Mouse (Mus musculus) thymus, postnatal 14 days (tissue): Measurements from ENCODE around the gene Klrb1b.
"Not testable (repeated sequence)": the region's sequence is repeated elsewhere in the genome, so short reads cannot be mapped to it uniquely, and the experiment has no call there.

Experiments
- DNase-seq: peaks from one replicate; pipeline ENCODE4 v3.0.0; 2021

Gene Klrb1b

GRCm38 (mm10) chr6:128799144-128799895 is 26.8 kb downstream of the Klrb1b start:
- DNase-seq, result peak; percentile 83

DNA sequence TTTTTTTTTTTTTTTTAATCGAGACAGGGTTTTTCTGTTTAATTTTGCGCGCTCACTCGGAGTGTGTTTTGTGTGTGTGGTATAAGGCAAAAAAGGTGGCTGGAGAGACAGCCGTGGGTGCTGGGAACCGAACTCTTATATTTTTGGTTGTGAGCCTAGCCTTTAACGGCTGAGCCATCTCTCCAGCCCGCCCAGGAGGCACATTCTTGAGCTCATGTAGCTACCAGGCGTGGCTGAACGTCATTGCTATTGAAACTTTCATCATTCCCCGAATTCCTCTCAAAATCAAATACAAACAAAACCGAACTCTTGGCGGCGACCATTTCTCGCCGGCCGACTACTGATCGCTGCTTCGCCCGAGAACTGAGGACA is 27.4 kb downstream of the Klrb1b start:
- peak; percentile 73 for DNase-seq

DNA sequence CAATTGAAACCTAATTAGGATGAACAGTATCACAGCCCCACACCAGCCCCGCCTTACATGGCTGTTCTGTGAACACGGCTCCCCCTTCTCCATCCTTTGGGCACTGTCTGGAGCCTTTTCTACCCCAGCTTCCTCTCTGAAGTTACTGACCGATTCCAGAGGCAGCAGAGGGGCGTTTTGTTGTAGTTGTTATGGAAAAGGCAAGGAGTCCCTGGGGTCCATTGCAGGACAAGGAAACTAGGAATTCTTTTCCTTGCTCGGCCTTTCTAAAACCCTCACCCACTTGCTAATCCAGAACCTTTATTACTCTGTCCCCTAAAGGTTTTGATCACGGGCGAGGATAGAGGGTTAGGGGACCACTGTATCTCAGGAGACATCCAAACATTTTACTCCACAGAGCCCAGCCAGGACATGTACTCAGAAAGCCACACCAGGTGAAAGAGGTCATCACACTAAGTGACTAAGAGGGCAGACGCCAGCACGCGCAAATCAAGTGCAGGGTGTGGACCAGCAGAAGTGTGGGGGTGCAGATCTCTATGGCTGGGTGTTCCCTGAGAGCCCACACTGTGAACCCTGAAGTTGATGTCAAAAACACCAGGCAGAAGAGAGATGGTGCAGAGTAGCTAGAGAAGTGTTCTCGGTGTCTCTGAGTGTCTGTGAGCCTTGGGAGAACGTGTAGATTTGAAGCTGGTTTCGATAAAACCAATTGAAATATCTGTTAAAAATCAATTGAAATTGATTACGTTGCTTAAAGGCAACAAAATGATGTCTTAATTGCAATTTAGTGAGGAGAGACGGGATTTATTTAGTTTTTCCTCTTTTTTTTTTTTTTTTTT is 28.0 kb downstream of the Klrb1b start:
- DNase-seq, result peak; percentile 40

DNA sequence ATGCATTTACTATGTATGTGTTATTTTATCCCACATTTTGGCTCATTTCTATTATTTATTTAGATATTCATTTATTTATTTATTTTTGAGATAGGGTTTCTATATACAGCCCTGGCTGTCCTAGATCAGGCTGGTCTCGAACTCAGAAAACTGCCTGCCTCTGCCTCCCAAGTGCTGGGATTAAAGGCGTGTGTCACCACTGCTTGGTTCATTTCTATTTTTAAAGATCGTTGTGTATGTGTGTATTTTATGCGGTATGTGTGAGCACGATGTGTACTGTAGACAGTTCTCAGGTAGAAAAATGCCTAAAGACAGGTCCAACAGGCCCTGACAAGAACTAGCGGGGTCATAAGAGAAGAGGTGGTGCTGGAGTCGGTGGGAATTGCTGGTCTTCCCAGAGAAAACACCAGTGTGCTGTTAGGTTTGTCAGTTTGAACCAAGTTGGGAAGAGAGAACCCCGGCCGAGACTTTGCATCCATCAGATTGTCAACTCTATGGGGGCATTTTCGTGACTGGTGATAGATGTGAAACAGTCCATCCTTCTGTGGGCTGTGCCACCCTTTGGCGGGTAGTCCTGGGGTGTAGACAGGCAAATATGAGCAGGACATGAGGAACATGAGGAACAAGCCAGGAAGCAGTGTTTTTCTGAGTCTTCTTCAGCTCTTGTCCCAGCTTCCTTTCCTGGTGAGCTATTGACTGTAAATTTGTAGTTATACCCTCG is 28.8 kb downstream of the Klrb1b start:
- peak; percentile 15 for DNase-seq

DNA sequence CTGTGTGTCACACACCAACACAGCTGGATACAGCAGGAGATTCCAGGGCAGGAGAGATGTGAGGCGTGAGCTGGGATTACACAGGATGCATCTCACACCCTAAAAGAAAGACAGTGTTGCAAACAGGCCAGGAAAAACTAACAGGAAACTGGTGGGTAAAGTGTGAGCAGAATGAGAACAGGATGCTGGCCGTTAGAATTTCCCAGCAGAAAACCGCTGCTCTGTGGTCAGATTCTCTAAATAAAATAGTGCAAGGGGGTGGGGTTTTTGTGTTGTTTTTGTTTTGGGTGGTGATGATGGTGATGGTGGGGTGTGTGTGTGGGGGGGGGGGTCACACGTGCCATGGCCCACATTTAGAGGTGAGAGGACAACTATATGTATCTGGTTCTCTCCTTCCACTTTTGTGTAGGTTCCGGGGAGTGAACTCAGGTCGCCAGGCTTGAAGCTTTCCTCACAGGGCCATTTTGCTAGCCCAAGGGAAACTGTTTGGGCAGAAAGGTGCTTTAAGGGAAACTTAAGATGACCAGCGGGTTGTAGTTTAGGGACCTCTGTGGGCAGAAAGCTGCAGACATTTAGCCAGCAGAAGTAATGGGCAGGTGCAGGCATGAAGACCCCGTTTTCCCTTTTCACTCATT is 29.7 kb downstream of the Klrb1b start:
- DNase-seq, result peak; percentile 59

DNA sequence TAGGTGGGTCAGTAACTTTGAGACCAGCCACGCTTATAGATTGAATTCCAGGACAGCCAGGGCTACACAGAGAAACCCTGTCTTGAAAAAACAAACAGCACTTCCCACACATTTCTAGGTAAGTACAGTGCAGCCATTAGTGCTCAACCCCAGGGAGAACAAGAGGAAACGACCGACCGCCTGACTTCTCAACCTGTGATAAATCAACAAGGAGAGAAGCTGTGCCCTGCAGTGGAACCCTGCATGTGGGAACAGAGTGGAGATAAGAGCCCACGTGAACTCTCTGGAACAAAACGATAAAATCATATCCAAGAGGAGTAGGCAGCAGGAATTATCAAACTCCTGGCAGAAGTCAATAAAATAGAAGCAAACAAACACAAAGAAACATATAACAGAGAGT is 32.4 kb downstream of the Klrb1b start:
- DNase-seq, result no peak

DNA sequence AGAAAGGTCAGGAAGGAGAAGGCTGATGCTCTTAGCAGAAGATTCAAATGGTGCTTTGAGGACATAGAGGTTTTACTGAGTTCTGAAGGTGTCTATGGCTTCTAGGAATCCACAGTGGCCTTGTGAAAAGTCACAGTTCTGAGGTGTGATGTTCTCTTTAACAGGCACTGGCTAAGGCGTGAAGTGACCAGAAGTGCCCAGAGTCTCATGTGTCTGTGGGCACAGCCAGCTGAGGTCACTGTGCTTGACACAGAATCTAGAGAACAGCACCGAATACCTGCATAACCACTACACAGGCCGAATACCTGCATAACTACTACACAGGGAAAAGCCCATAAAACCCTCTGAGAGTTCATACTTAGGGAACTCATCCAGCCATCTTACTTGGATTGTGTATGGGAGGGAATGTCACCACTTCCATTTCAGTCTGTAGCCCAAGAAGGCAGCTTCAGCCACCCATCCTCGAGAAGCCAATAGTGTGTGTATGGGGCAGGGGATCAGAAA is 35.6 kb downstream of the Klrb1b start:
- DNase-seq, result not testable (repeated sequence)

- no peak for DNase-seq
These were observed 37.0 kb downstream of the Klrb1b start, which contains the start of gene Klrb1c for GRCm38 (mm10) chr6:128789115-128789514. Gene Klrb1c (minus strand): TSS chr6:128789215.

- DNase-seq, result no peak
These were observed 37.6 kb downstream of the Klrb1b start for GRCm38 (mm10) chr6:128788517-128788916.

DNA sequence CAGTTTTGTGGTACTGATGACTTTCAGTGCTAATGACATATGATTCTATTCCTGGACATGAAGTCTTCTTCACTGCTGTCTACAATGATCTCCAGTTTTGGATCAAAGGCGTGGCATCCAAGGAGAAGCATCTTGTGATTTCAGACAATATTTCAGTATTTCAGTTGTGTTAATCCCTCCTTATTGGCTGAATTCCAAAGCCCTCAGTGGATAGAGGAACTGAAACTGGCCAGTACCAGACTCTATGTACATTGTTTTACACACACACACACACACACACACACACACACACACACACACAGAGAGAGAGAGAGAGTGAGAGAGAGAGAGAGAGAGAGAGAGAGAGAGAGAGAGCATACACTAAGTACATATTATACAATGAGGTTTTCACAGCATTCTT is 39.7 kb downstream of the Klrb1b start:
- DNase-seq, result not testable (repeated sequence)

DNA sequence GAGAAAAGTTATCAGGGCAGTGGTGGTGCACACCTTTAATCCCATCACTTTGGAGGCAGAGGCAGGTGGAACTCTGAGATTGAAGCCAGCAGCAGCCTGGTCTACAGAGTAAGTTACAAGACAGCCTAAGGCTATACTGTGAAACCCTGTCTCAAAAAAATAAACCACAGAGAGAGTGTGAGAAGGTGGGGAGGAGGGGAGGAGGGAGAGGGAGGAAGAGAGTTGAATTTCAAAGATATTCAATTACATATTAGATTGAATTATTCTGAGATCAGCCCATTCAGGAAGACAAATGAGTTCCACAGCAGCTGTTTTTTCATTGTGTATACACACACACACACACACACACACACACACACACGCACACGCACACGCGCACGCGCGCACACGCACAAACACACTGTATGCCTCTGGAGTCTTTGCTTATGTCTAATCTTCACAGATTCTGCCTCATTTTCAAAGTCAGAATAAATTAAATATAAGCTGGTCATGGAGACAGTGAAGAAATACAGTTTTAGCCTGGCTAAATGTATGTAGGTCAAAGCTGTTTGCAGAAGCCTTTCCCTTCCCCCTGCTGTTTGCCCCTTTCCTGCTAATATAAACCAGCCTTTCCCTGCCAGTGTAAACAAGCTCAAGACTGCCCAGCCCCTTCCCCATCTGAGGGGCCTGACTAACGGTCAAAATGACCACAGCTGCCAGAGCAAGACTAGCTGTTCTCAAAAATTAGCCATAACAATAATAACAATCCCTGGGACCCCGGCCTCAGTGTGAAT is 56.5 kb downstream of the Klrb1b start:
- no peak for DNase-seq

- no peak for DNase-seq
These were observed 58.1 kb downstream of the Klrb1b start for GRCm38 (mm10) chr6:128768047-128768446.

GRCm38 (mm10) chr6:128766486-128767254 is 59.5 kb downstream of the Klrb1b start:
- peak; percentile 66 for DNase-seq

DNA sequence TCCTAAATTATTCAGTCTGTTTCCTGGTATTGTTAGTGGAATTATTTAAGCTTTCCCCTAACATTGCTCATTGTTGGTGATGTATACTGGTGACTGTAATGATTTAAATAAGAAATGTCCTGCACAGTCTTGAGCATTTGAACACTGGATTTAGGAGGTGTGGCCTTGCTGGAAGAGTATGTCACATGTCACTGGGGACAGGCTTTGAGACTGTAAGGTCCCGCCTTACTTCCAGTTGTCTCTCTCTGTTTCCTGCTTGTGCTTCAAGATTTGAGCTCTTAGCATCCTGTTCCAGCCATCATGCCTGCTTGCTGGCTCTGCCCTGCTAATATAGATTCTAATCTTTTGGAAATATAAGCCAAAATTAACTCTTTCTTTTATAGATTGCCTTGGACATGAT is 60.9 kb downstream of the Klrb1b start:
- no peak for DNase-seq

- DNase-seq, result no peak
These were observed 61.5 kb downstream of the Klrb1b start for GRCm38 (mm10) chr6:128764598-128764997.

DNA sequence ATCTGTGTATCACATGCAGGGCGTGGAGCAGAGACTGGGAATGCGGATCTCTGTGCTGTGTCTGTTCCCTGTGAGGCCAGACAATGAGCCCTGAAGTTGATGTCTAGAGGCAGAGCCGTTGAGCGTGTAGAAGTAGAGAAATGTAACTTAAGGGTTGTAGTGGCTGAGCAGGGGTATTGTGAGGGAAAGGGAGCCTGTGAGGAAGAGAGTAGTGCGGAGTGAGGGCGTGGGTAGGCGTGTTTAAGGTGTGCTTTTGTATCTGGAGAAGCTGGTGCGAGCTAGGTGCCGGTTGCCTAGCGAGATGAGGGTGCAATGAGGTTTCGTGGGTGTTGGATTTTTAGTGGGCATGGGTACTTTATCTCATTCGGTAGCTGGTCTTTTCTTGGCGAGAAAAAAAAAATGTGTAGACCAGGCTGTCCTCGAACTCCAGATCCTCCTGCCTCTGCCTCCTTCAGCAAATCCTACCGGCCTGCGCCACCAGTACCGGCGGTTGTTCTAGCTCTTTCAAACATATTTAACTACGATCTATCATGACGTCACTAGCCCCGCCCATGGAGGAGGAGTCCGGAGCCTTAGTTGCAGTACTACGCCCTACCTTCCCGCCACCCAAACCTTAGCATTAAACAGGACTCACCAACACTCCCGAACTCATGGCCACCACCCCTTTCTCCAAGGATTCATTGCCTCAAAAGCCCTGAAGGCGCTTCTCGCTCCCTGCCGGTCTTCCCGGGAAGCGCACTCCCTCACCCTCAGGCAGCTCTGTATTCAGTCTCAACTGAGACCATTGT is 62.2 kb downstream of the Klrb1b start:
- DNase-seq, result peak; percentile 94
